Mouse (Mus musculus) embryonic facial prominence, embryonic 15.5 days (tissue): ENCODE data around the gene Trpm3. TPM values are rescaled to one million over a fixed set of nuclear protein-coding genes. Genes with fewer than 3 reads are reported as not detected.

Source experiments
- ATAC-seq: fragments of 200-750 bp; cut with Nextera tagmentation; 2 replicates; pipeline ENCODE4 v1.8.0; 2017; ENCODE audit warnings: low read depth, moderate TSS enrichment; ENCODE audit not compliant: insufficient number of reproducible peaks, low FRiP score, low TSS enrichment
- H3K27ac ChIP-seq: fragments of 300-500 bp; sonication (generic); replicated peaks from 2 replicates; pipeline ENCODE4 v1.5.1; 2015; ENCODE audit warnings: mild to moderate bottlenecking, inconsistent platforms
- H3K27me3 ChIP-seq: fragments of 300-500 bp; sonication (generic); 2 replicates; pipeline ENCODE4 v1.6.1; 2015; ENCODE audit warnings: inconsistent platforms
- H3K36me3 ChIP-seq: fragments of 300-500 bp; sonication (generic); 2 replicates; pipeline ENCODE4 v1.6.1; 2015; ENCODE audit warnings: mild to moderate bottlenecking, inconsistent platforms
- H3K4me1 ChIP-seq: fragments of 300-500 bp; sonication (generic); 2 replicates; pipeline ENCODE4 v1.6.1; 2015; ENCODE audit warnings: inconsistent platforms
- H3K4me2 ChIP-seq: fragments of 300-500 bp; sonication (generic); replicated peaks from 2 replicates; pipeline ENCODE4 v1.6.1; 2015; ENCODE audit warnings: mild to moderate bottlenecking, inconsistent platforms
- H3K4me3 ChIP-seq: fragments of 300-500 bp; sonication (generic); replicated peaks from 2 replicates; pipeline ENCODE4 v1.5.1; 2015; ENCODE audit warnings: mild to moderate bottlenecking, inconsistent platforms
- H3K9ac ChIP-seq: fragments of 300-500 bp; sonication (generic); 2 replicates; pipeline ENCODE4 v1.6.1; 2015; ENCODE audit warnings: inconsistent platforms
- H3K9me3 ChIP-seq: fragments of 300-500 bp; sonication (generic); replicated peaks from 2 replicates; pipeline ENCODE4 v1.6.1; 2016; ENCODE audit warnings: inconsistent platforms
- WGBS: fragments of 180-500 bp; shearing (Covaris S2); methylation state at CpG from one replicate; pipeline ENCODE4 v1.1.7; 2015; 5-methylcytosine and 5-hydroxymethylcytosine counted together
- polyA plus RNA-seq: library from polyadenylated mRNA; unstranded; fragments of >200 nt; fragmentation: Nextera tagmentation; extraction: Ambion mirVana; gene quantifications from 2 replicates; pipeline ENCODE4 v1.2.1, GENCODE M21; 2015

Gene Trpm3
- polyA plus RNA-seq, 1 experiment from 2014 or later: 2.6 TPM

DNA sequence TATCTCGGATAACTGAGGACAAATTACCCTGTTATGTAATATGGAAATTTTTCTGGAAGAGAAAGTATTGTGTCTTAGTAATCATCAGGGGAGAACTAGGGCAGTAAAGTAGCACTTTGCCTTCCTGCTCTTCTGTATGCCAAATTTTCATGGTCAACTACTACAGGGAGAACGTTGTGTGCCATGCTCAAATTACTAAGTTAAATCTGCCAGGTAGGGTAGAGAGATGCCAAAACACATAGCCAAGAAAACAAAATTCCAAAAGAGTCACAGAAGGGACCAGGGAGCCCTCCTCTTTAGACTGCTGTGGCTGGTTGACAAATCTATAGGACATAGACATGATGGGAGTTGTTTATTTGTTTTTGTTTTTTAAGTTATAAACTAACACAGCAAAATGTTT is 619.6 kb downstream of the Trpm3 start:
- no peak for ATAC-seq
- no peak overlapping the region for H3K4me2 ChIP-seq
- WGBS: 65% methylated on average over 2 of the region's 2 CpGs
- no peaks in the 10 kb centered on the region for H3K27me3 ChIP-seq
- H3K36me3 ChIP-seq: no peaks in the 10 kb centered on the region
- H3K9ac ChIP-seq: no peak overlapping the region
- 0 out of 2 replicates have a peak, but pooled peaks cover 2% of the 10 kb centered on the region for H3K4me1 ChIP-seq
- no peak overlapping the region for H3K27ac ChIP-seq
- no peaks in the 10 kb centered on the region for H3K9me3 ChIP-seq
- H3K4me3 ChIP-seq: no peak overlapping the region

DNA sequence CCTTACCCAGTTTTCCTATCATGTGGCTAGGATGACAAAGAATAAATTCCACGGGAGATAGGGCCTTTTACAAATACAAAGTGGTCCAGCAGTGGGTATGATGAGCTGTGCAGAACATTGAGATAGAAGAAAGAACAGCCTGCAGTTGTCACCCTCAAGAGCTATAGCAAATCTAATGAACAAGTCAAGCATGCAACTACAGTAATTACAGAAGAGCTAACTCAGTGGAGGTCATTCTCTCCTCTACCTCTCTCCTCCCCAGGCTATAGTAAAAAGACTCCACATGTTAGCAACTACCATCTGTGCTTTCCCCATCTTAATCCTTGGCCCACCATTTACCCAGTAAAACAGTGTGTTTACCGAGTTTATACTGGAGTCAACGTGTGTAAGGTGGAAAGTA is 629.4 kb downstream of the Trpm3 start:
- no peak for ATAC-seq
- Histone ChIP-seq H3K36me3 (no peaks in the 10 kb centered on the region), H3K9ac (no peak overlapping the region), H3K4me2 (no peak overlapping the region), H3K27me3 (no peaks in the 10 kb centered on the region), H3K27ac (no peak overlapping the region), H3K9me3 (no peaks in the 10 kb centered on the region), H3K4me1 (no peaks in the 10 kb centered on the region), H3K4me3 (no peak overlapping the region)
- WGBS: 66% methylated on average over 3 of the region's 3 CpGs

DNA sequence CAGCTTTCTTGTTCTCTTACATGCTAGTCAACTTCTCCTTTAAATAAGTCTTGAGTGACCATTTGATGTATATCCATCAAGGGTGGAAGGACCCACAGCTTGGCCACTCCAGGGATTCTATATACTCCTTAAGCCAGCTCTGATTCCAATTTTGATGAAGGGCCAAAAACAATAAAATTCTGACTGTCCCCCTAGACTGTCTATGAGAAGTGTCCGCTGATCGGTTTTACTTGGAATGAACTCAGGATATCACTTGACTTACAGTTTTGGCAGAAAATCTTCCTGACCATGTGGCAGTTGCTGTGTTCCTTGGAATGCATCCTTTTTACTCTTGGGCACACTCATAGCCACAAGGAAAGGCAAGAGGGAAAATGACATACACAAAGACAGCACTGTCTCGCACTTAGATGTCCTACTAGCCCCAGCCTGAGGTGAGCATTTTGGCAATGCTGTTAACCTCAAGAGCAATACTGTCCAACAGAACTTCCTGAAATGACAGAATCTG is 636.4 kb downstream of the Trpm3 start:
- H3K4me1 ChIP-seq: no peaks in the 10 kb centered on the region
- WGBS: 91% methylated on average over 3 of the region's 3 CpGs
- no peak overlapping the region for H3K4me2 ChIP-seq
- no peaks in the 10 kb centered on the region for H3K27me3 ChIP-seq
- H3K9me3 ChIP-seq: no peaks in the 10 kb centered on the region
- no peaks in the 10 kb centered on the region for H3K36me3 ChIP-seq
- no peak for ATAC-seq
- no peak overlapping the region for H3K9ac ChIP-seq
- H3K4me3 ChIP-seq: no peak overlapping the region
- H3K27ac ChIP-seq: no peak overlapping the region

DNA sequence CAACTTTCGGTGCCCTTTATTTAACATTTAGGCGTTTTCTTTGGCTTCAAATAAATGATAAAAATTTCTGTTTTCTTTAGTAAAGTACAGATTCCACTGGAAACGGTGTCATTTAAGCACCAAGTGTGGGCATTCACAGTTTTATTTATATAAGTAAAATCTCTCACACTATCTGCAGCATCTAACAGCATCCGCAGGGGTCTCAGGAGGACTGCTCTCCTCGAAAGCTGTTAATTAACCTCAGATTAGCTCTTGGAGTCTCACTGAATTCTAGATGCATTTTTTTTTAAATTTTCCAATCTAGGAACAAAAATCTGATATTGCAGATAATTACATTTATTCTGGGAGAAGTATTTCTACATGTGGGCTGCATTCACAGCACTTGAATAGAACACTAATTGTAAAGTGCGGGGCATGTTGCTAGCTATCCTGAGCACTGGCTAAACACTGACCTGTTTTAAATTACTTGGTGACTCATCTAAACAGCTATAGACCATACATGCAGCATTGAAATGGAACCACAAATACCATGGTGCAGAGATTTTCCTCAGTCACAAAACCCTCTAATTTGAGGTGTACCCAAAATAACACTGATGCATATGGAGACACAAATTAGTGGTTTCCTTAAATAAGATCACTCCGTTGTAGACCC is 641.5 kb downstream of the Trpm3 start:
- ATAC-seq: no peak
- Histone ChIP-seq H3K36me3 (no peaks in the 10 kb centered on the region), H3K4me3 (no peak overlapping the region), H3K27ac (no peak overlapping the region), H3K4me2 (no peak overlapping the region), H3K9ac (no peak overlapping the region), H3K9me3 (no peaks in the 10 kb centered on the region), H3K27me3 (no peaks in the 10 kb centered on the region), H3K4me1 (no peaks in the 10 kb centered on the region)
- 59% methylated on average over 7 of the region's 7 CpGs for WGBS

DNA sequence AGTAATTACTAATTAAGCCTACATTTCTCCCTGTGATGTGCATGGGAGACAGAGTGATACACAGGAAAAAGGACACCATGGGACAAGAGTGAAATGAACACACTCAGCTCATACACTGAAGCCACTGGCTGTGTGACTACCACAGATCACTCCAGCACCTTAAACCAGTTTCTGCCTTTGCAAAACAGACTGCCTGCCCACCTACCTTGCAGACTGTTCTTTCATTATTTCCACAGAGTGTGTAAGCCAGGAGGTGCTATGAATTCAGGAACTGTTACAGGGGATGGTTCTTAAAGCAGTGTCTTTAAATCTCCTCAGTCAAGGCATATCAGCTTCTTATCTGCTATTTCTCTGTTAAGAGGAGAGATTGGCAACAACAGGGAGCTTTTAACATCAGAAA is 642.7 kb downstream of the Trpm3 start:
- no peaks in the 10 kb centered on the region for H3K9me3 ChIP-seq
- H3K4me2 ChIP-seq: no peak overlapping the region
- no peaks in the 10 kb centered on the region for H3K4me1 ChIP-seq
- ATAC-seq: no peak
- no peak overlapping the region for H3K4me3 ChIP-seq
- no peaks in the 10 kb centered on the region for H3K36me3 ChIP-seq
- H3K27ac ChIP-seq: no peak overlapping the region
- H3K27me3 ChIP-seq: no peaks in the 10 kb centered on the region
- no peak overlapping the region for H3K9ac ChIP-seq

DNA sequence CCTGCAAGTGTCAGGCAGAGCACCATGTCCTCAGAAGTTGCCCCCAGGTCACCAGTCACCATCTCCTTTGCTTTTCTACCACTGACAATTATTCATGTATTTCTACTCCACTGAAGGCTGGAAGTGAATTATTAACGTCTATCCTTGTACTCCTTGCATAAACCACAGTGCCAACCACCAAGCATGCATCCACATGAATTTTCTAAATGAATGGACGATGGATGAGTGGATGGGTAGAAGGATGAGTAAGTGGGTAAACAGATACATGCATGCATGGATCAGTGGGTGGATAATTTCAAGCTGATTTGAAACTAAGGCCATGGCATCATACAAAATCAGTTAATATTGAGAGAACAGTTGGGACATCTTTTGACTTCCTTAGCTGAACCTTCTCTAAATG is 644.9 kb downstream of the Trpm3 start:
- Histone ChIP-seq H3K4me1 (no peaks in the 10 kb centered on the region), H3K9me3 (no peaks in the 10 kb centered on the region), H3K27me3 (no peaks in the 10 kb centered on the region), H3K36me3 (no peaks in the 10 kb centered on the region), H3K4me2 (no peak overlapping the region), H3K9ac (no peak overlapping the region), H3K4me3 (no peak overlapping the region), H3K27ac (no peak overlapping the region)
- ATAC-seq: no peak
- WGBS: 81% methylated on average over 2 of the region's 2 CpGs

DNA sequence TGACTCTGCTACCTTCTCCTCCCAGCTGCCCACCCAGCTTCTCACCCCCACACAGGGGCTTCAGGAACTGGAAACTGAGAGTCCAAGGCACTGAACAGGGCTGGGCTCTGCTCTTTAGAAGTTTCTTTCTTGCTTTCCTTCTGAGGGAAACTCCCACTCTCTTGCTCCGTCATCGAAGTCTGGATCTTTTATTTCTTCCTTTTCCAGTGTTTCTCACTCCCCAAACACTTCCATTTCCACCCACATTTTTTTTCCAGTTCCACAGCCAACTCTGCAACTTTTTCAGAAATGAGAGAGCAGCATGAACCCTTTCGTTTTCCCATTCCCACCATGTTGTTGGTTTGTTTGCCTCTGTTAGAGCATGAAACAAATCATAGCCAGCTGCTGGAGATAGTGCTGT is 650.9 kb downstream of the Trpm3 start:
- 81% methylated on average over 3 of the region's 3 CpGs for WGBS
- no peak overlapping the region for H3K9ac ChIP-seq
- H3K4me1 ChIP-seq: no peaks in the 10 kb centered on the region
- no peak for ATAC-seq
- H3K27ac ChIP-seq: no peak overlapping the region
- no peaks in the 10 kb centered on the region for H3K27me3 ChIP-seq
- no peak overlapping the region for H3K4me2 ChIP-seq
- H3K9me3 ChIP-seq: no peaks in the 10 kb centered on the region
- no peak overlapping the region for H3K4me3 ChIP-seq
- no peaks in the 10 kb centered on the region for H3K36me3 ChIP-seq

DNA sequence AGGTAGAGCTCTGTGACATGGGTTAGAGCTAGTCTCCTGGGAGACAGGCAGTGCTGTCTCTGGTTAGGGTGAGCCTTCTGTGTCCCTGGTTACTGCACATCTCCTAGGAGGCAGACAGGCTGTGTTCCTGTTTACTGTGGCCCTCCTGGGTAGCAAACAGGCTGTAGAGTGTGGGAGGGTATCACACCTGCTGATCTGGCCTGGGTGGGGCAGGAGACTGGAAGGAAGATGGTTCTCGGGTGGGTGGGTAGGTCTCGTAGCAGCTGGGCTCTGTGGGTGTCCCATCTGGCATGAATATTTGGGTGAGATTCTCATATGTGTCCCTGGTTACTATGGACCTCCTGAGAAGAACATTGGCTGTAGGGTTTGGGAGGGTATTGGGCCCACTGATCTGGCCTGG is 658.1 kb downstream of the Trpm3 start:
- Histone ChIP-seq H3K4me3 (no peak overlapping the region), H3K4me2 (no peak overlapping the region), H3K9me3 (no peaks in the 10 kb centered on the region), H3K9ac (no peak overlapping the region), H3K36me3 (no peaks in the 10 kb centered on the region), H3K27me3 (no peaks in the 10 kb centered on the region), H3K4me1 (no peaks in the 10 kb centered on the region), H3K27ac (no peak overlapping the region)
- no peak for ATAC-seq
- WGBS: 81% methylated on average over 2 of the region's 2 CpGs

DNA sequence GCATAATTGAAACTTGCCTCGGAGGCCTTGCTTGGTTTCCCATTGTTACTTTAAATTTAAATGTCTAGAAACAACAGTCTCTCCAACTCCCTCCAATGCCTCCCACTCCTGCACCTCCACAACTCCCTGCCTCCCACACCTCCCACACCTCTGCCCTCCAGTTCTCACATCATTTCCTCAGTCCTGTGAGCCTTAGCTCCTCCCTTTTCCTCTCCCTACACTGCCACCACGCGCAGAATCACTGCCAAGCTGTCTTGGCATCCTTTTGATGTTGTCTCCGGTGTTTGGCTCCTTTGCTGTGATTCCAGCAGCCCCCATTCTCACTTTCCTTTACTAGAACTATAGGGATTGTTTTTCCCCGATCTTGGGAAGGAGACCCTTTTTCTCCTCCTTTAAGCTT is 661.6 kb downstream of the Trpm3 start:
- Histone ChIP-seq H3K27ac (no peak overlapping the region), H3K27me3 (no peaks in the 10 kb centered on the region), H3K36me3 (no peaks in the 10 kb centered on the region), H3K9me3 (no peaks in the 10 kb centered on the region), H3K4me3 (no peak overlapping the region), H3K4me1 (no peaks in the 10 kb centered on the region), H3K4me2 (no peak overlapping the region), H3K9ac (no peak overlapping the region)
- 47% methylated on average over 5 of the region's 5 CpGs for WGBS
- ATAC-seq: no peak

DNA sequence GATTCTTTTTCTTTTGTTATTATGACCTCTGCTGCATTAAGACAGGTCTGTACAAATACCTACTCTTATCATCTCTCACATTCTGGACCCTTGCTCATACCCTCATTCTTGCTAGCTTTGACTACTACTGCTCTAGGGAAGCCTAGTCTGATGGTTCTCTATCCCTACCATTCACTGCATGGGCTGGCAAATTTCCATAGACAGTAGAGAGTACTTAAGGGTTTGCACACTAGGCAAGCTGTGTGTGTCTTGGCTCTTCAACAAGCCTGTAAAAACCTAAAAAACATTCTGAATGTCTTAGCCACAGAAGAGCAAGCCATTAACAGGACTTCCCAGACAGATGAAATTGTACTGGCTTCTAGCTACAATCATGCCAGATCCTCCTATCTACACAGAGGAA is 664.5 kb downstream of the Trpm3 start:
- no peak overlapping the region for H3K9ac ChIP-seq
- H3K27ac ChIP-seq: no peak overlapping the region
- H3K36me3 ChIP-seq: no peaks in the 10 kb centered on the region
- no peaks in the 10 kb centered on the region for H3K27me3 ChIP-seq
- no peak for ATAC-seq
- no peaks in the 10 kb centered on the region for H3K4me1 ChIP-seq
- no peak overlapping the region for H3K4me3 ChIP-seq
- H3K9me3 ChIP-seq: no peaks in the 10 kb centered on the region
- no peak overlapping the region for H3K4me2 ChIP-seq

DNA sequence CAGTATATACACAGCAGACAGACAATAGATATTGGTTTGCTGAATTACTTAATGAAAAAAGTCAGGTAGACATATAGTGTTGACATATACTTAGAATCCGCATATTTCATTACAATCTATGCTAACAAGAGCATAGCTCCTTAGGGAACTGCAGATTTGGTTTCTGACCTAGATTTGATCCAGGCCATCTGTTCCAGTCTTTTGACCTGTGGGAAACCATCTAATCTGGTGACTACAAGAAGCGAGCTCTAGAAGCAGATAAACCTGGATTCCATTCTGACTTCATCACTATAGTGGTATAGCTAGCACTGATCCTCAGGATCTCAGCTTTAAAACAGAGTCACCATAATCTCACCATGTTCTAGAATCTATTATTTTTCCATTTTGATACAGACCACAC is 665.5 kb downstream of the Trpm3 start:
- Histone ChIP-seq H3K36me3 (no peaks in the 10 kb centered on the region), H3K4me1 (no peaks in the 10 kb centered on the region), H3K9me3 (no peaks in the 10 kb centered on the region), H3K9ac (no peak overlapping the region), H3K27ac (no peak overlapping the region), H3K27me3 (no peaks in the 10 kb centered on the region), H3K4me2 (no peak overlapping the region), H3K4me3 (no peak overlapping the region)
- ATAC-seq: no peak
- 71% methylated on average over 2 of the region's 2 CpGs for WGBS

DNA sequence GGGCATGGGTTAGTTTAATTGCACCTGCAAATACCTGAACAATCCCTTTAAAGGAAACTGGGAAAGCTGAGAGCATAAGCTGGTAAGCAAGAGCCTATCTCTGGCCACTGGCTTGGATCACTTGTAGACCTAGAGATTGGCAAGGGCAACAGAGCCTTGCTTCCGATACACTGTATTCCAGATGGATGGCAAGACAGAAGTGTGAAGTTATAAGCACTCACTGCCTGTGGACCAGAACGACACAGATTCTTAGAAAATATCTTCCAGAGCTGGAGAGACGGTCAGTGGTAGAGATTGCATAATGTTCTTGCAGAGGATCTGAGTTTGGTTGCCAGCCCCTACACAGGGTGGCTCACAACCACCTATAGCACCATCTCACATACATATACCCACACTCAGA is 671.4 kb downstream of the Trpm3 start:
- Histone ChIP-seq H3K36me3 (no peaks in the 10 kb centered on the region), H3K9me3 (no peaks in the 10 kb centered on the region)

More for the DNA sequence above, 671.4 kb downstream of the Trpm3 start:
- no peak overlapping the region for H3K27ac ChIP-seq
- no peak overlapping the region for H3K4me3 ChIP-seq
- no peak for ATAC-seq
- H3K9ac ChIP-seq: no peak overlapping the region
- no peaks in the 10 kb centered on the region for H3K4me1 ChIP-seq
- no peak overlapping the region for H3K4me2 ChIP-seq
- no peaks in the 10 kb centered on the region for H3K27me3 ChIP-seq
- WGBS: 82% methylated on average over 3 of the region's 3 CpGs
